ENCODE assay signal across 19 mouse cellular contexts in genomic region chr17:42924731-42925130, GRCm38 (mm10).
"Had no signal": no experiment of that assay in that cellular context is flagged by ENCODE, and none has a peak within 500 bp of the region (broad histone marks: within the 10 kb centered on the region; RNA-seq: fewer than 3 reads in every experiment).

No protein-coding gene starts in this region.

- H3K27ac ChIP-seq: kidney, postnatal 0 days; layer of hippocampus, adult 2 months; limb, embryonic 12.5 days; liver, embryonic 13.5 days; macrophage; midbrain, embryonic 13.5 days; neural tube, embryonic 15.5 days; stomach, embryonic 15.5 days had no signal

- H3K4me3 ChIP-seq: layer of hippocampus, adult 2 months; limb, embryonic 12.5 days; liver, embryonic 13.5 days; midbrain, embryonic 13.5 days; myocyte; neural tube, embryonic 15.5 days; stomach, embryonic 15.5 days had no signal

- H3K27me3 ChIP-seq: limb, embryonic 12.5 days; liver, embryonic 13.5 days; midbrain, embryonic 13.5 days; neural tube, embryonic 15.5 days; stomach, embryonic 15.5 days had no signal

- DNase-seq: kidney, adult 11 months; kidney, adult 9 months; kidney, postnatal 36 days; liver, embryonic 13.5 days; lung, embryonic 14.5 days; lung, postnatal 10 days; right cerebral cortex, adult 18-20 months; right cerebral cortex, postnatal 25 days; thymus, postnatal 4 days had no signal

- ATAC-seq: hindbrain, embryonic 16.5 days; inflammation-experienced regulatory T-cells, adult 6 months; midbrain, embryonic 13.5 days had no signal

- H3K4me1 ChIP-seq: limb, embryonic 12.5 days; liver, embryonic 13.5 days; midbrain, embryonic 13.5 days; neural tube, embryonic 15.5 days; stomach, embryonic 15.5 days had no signal

- H3K9me3 ChIP-seq: limb, embryonic 12.5 days; liver, embryonic 13.5 days; midbrain, embryonic 13.5 days; neural tube, embryonic 15.5 days; stomach, embryonic 15.5 days had no signal

- H3K4me2 ChIP-seq: limb, embryonic 12.5 days; liver, embryonic 13.5 days; lung, embryonic 14.5 days; midbrain, embryonic 13.5 days; neural tube, embryonic 15.5 days; stomach, embryonic 15.5 days had no signal

- H3K9ac ChIP-seq: limb, embryonic 12.5 days; liver, embryonic 13.5 days; lung, embryonic 14.5 days; midbrain, embryonic 13.5 days; neural tube, embryonic 15.5 days; stomach, embryonic 15.5 days had no signal

- H3K36me3 ChIP-seq: limb, embryonic 12.5 days; liver, embryonic 13.5 days; midbrain, embryonic 13.5 days; neural tube, embryonic 15.5 days; stomach, embryonic 15.5 days had no signal
